In genomic region chr17:24706982-24707800, GRCm38 (mm10) we compare ENCODE assay signal across 8 mouse cellular contexts. TPM values are rescaled to one million over a fixed set of nuclear protein-coding genes. Genes with fewer than 3 reads are reported as not detected.
DNase-seq lines count a peak whose midpoint lies in the region; ATAC-seq lines count a peak whose summit lies in the region.

TSS of gene Tbl3 (minus strand) at chr17:24707660.

- H3K4me1 ChIP-seq in hindbrain, embryonic 16.5 days (ENCODE audit: control insufficient read depth, insufficient read depth, low read depth, low read length) = peaks cover 16% of the 10 kb centered on the region

- peak; percentile 96 for DNase-seq in R1 (ENCODE audit: low read depth, low spot score)
- peak; percentile 94 to 96 for DNase-seq in cerebellum, postnatal 36 days
- DNase-seq in gastrocnemius, adult 18-20 months (ENCODE audit: low spot score) = peak; percentile 92
- DNase-seq in left cerebral cortex, adult 18-20 months (ENCODE audit: low spot score in 2 of 2) = peak; percentile 96 to 98
- peak; percentile 94 for DNase-seq in right cerebral cortex, adult 18-20 months
- peak; percentile 82 for DNase-seq in urinary bladder, postnatal 10 days (ENCODE audit: low spot score)

- H3K36me3 ChIP-seq in hindbrain, embryonic 16.5 days (ENCODE audit: control insufficient read depth, insufficient read depth, low read length) = peaks cover 12% of the 10 kb centered on the region
- peaks cover 12% of the 10 kb centered on the region; the same call in 1 of the 2 replicates for H3K36me3 ChIP-seq in macrophage (ENCODE audit: inconsistent target)

- no peaks in the 10 kb centered on the region for H3K9me3 ChIP-seq in hindbrain, embryonic 16.5 days (ENCODE audit: control insufficient read depth, low read length)

- H3K4me3 ChIP-seq in hindbrain, embryonic 16.5 days (ENCODE audit: low read length) = peak within 1 kb of the TSS; percentile 86
- H3K4me3 ChIP-seq in macrophage (ENCODE audit: inconsistent target) = peak within 1 kb of the TSS; percentile 91

- 4% methylated on average over 32 of the region's 32 CpGs for WGBS in hindbrain, embryonic 16.5 days
- WGBS in macrophage (ENCODE audit: missing documents) = 3% methylated on average over 32 of the region's 32 CpGs

- peak within 1 kb of the TSS; percentile 78 for H3K9ac ChIP-seq in hindbrain, embryonic 16.5 days (ENCODE audit: low read depth, low read length)

- H3K27ac ChIP-seq in hindbrain, embryonic 16.5 days (ENCODE audit: low read depth, low read length) = peak within 1 kb of the TSS; percentile 79
- H3K27ac ChIP-seq in macrophage = peak within 1 kb of the TSS; percentile 51

- ATAC-seq in hindbrain, embryonic 16.5 days = peak; percentile 92

- H3K79me2 ChIP-seq in macrophage (ENCODE audit: inconsistent target) = peaks cover 17% of the 10 kb centered on the region; the same call in 1 of the 2 replicates

- H3K27me3 ChIP-seq in hindbrain, embryonic 16.5 days (replicated peaks; ENCODE audit: control insufficient read depth, insufficient read depth, low read length) = no peaks in the 10 kb centered on the region

- H3K4me2 ChIP-seq in hindbrain, embryonic 16.5 days (ENCODE audit: low read length) = peak within 1 kb of the TSS; percentile 66

RNA-seq across cellular contexts. Expression of gene Tbl3, which starts in this region (rescaled TPM):
- total RNA-seq in gastrocnemius, adult 18-20 months (2021) = 10 to 100 TPM; 15.4 to 16.0 TPM
- 62.4 and 69.9 TPM in 2 replicates for polyA plus RNA-seq in hindbrain, embryonic 16.5 days (2015; fragmentation: Nextera tagmentation; extraction: Ambion mirVana)
- total RNA-seq in left cerebral cortex, adult 18-20 months (2021) = 10 to 100 TPM; 28.5 to 30.5 TPM
- total RNA-seq in macrophage (2018; cell fraction: chromatin; rRNA removed) = 10 to 100 TPM in 25 of 26 experiments, 1 to 10 TPM in 1; 8.7 to 36.7 (median 20.1) TPM
- 10 to 100 TPM in 25 of 26 experiments, 1 to 10 TPM in 1; 9.6 to 20.1 (median 15.0) TPM for total RNA-seq in macrophage (2018; cell fraction: cytosol; rRNA removed)
- total RNA-seq in macrophage (2018; cell fraction: nucleus; rRNA removed) = 10 to 100 TPM in 21 of 26 experiments, 1 to 10 TPM in 5; 5.1 to 28.2 (median 13.1) TPM
- polyA plus RNA-seq in macrophage (2018) = 10.6 to 22.6 TPM (median 18.7 TPM) in 3 replicates

Comparison
In these comparisons a context has a peak if more than half of its experiments do, and no peak if none do; other contexts are left out.
1. Peak in every context shown above with its lines: DNase-seq, ATAC-seq, H3K4me3 ChIP-seq and H3K27ac ChIP-seq.